Comparison of ENCODE assay signal across 8 mouse cellular contexts in genomic region chr7:139233714-139234113, GRCm38 (mm10). TPM values are rescaled to one million over a fixed set of nuclear protein-coding genes. Genes with fewer than 3 reads are reported as not detected.
A peak's percentile ranks its signal among the peaks of the same experiment; 100 is the strongest.
DNase-seq lines count a peak whose midpoint lies in the region; ATAC-seq lines count a peak whose summit lies in the region.

No protein-coding gene starts in this region.

- H3K36me3 ChIP-seq in hindbrain, embryonic 13.5 days, result no peaks in the 10 kb centered on the region

- peak; percentile 67 for DNase-seq in MEL-GATA-1-ER (ENCODE audit: extremely low read depth, low read depth)
- peak; percentile 87 for DNase-seq in cerebellum, adult 9-11 months
- DNase-seq in frontal cortex, postnatal 14 days (ENCODE audit: low spot score in 2 of 2), result peak; percentile 65 to 80
- DNase-seq in layer of hippocampus, postnatal 25 days (ENCODE audit: extremely low spot score in 1 of 2, low spot score in 1 of 2), result peak; percentile 84 to 95
- DNase-seq in lung, postnatal 14 days, result peak; percentile 95
- peak; percentile 65 for DNase-seq in retina, adult 2 months (ENCODE audit: low read depth, low spot score)
- peak; percentile 89 to 93 for DNase-seq in thymus, postnatal 36 days

- 3% methylated on average over 7 of the region's 7 CpGs for WGBS in hindbrain, embryonic 13.5 days

- no peak overlapping the region for H3K9ac ChIP-seq in hindbrain, embryonic 13.5 days

- H3K4me2 ChIP-seq in hindbrain, embryonic 13.5 days, result no peak overlapping the region

- H3K4me3 ChIP-seq in hindbrain, embryonic 13.5 days, result no peak overlapping the region

- peaks cover 16% of the 10 kb centered on the region for H3K4me1 ChIP-seq in hindbrain, embryonic 13.5 days (replicated peaks)

- no peak overlapping the region; the same call in 1 of the 2 replicates for H3K27ac ChIP-seq in hindbrain, embryonic 13.5 days

- ATAC-seq in hindbrain, embryonic 13.5 days (ENCODE audit: low FRiP score), result peak; percentile 86

- H3K27me3 ChIP-seq in hindbrain, embryonic 13.5 days, result peaks cover 12% of the 10 kb centered on the region; the same call in 1 of the 2 replicates

- H3K9me3 ChIP-seq in hindbrain, embryonic 13.5 days, result no peaks in the 10 kb centered on the region

RNA-seq across cellular contexts. Expression of gene Pwwp2b, which starts 14.6 kb away (rescaled TPM):
- 4.5 and 4.9 TPM in 2 replicates for polyA plus RNA-seq in hindbrain, embryonic 13.5 days (2015; fragmentation: Nextera tagmentation; extraction: Ambion mirVana)
- 10 to 100 TPM; 28.9 to 31.4 TPM for total RNA-seq in layer of hippocampus, postnatal 25 days (2021)

RNA-seq across cellular contexts. Expression of gene Stk32c, which starts 20.6 kb away (rescaled TPM):
- polyA plus RNA-seq in hindbrain, embryonic 13.5 days (2015; fragmentation: Nextera tagmentation; extraction: Ambion mirVana), result 1.1 TPM in 2 replicates
- 100 to 1,000 TPM in 1 of 2 experiments, 10 to 100 TPM in 1; 92.1 to 104 TPM for total RNA-seq in layer of hippocampus, postnatal 25 days (2021)

RNA-seq across cellular contexts. Expression of gene Lrrc27, which starts 20.9 kb away (rescaled TPM):
- polyA plus RNA-seq in hindbrain, embryonic 13.5 days (2015; fragmentation: Nextera tagmentation; extraction: Ambion mirVana), result 3.5 and 5.0 TPM in 2 replicates
- 1 to 10 TPM; 6.1 to 6.8 TPM for total RNA-seq in layer of hippocampus, postnatal 25 days (2021)
